Mouse (Mus musculus): Measurements from ENCODE around the gene Tex36. TPM values are rescaled to one million over a fixed set of nuclear protein-coding genes. Genes with fewer than 3 reads are reported as not detected.

Tex36 gene
- polyA plus RNA-seq, 1 experiment from 2014 or later: not detected

GRCm38 (mm10) chr7:133545631-133546030 lies 56.3 kb downstream of the Tex36 start:
- no peak overlapping the region for H3K27ac ChIP-seq
- ATAC-seq: no peak
- H3K4me1 ChIP-seq: no peaks in the 10 kb centered on the region
- H3K27me3 ChIP-seq: no peaks in the 10 kb centered on the region
- H3K9ac ChIP-seq: no peak overlapping the region
- no peaks in the 10 kb centered on the region for H3K36me3 ChIP-seq (ENCODE audit: poor library complexity, severe bottlenecking)
- no peak overlapping the region for H3K4me3 ChIP-seq
- WGBS: 71% methylated on average over 3 of the region's 3 CpGs
- 0 out of 2 replicates have a peak, but pooled peaks cover 5% of the 10 kb centered on the region for H3K9me3 ChIP-seq (replicated peaks)
- no peak overlapping the region for H3K4me2 ChIP-seq

DNA sequence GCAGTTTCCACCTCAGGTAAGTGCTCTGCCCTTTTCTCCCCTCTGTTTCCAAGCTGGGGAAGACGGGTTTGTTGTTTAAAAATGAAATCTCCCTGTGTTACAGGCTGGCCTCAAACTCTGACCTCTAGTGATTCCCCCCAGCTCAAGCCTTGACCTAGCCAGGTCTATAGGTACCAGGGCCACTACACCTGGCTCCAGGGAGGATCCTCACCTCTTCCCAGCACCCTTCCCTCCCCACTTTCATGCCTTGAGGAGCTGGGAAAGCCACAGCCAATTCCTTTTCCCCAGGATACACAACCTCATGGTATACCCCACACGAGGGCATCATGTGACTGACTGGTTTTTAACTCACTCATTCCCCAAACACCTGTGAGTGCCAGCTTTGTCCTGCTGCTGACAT lies 57.0 kb downstream of the Tex36 start:
- 66% methylated on average over 2 of the region's 2 CpGs for WGBS
- Histone ChIP-seq H3K4me3 (no peak overlapping the region), H3K36me3 (ENCODE audit: poor library complexity, severe bottlenecking) (no peaks in the 10 kb centered on the region)

GRCm38 (mm10) chr7:133543131-133543530 lies 58.8 kb downstream of the Tex36 start:
- Histone ChIP-seq H3K27ac (no peak overlapping the region), H3K4me3 (no peak overlapping the region), H3K36me3 (ENCODE audit: poor library complexity, severe bottlenecking) (no peaks in the 10 kb centered on the region), H3K27me3 (no peaks in the 10 kb centered on the region), H3K9ac (no peak overlapping the region), H3K4me2 (no peak overlapping the region), H3K4me1 (no peaks in the 10 kb centered on the region), H3K9me3 (replicated peaks) (0 out of 2 replicates have a peak, but pooled peaks cover 5% of the 10 kb centered on the region)
- 93% methylated on average over 4 of the region's 4 CpGs for WGBS
- no peak for ATAC-seq

More for the DNA sequence above, 57.0 kb downstream of the Tex36 start:
- no peak for ATAC-seq
- Histone ChIP-seq H3K9ac (no peak overlapping the region), H3K27ac (no peak overlapping the region), H3K27me3 (no peaks in the 10 kb centered on the region), H3K4me1 (no peaks in the 10 kb centered on the region), H3K9me3 (replicated peaks) (0 out of 2 replicates have a peak, but pooled peaks cover 5% of the 10 kb centered on the region), H3K4me2 (no peak overlapping the region)

GRCm38 (mm10) chr7:133537366-133537765 lies 64.6 kb downstream of the Tex36 start:
- Histone ChIP-seq H3K9ac (no peak overlapping the region), H3K9me3 (replicated peaks) (no peaks in the 10 kb centered on the region), H3K4me2 (no peak overlapping the region), H3K36me3 (ENCODE audit: poor library complexity, severe bottlenecking) (no peaks in the 10 kb centered on the region), H3K4me3 (no peak overlapping the region), H3K4me1 (no peaks in the 10 kb centered on the region), H3K27ac (no peak overlapping the region), H3K27me3 (no peaks in the 10 kb centered on the region)
- no peak for ATAC-seq
- WGBS: 66% methylated on average over 4 of the region's 4 CpGs

Other genes with a start within 250 kb of the Tex36 start
- 22.4 and 25.3 TPM in 2 replicates for gene Edrf1, start 35.4 kb upstream of the Tex36 start, polyA plus RNA-seq (2015; fragmentation: Nextera tagmentation; extraction: Ambion mirVana)
- gene Mmp21, start 77.9 kb upstream of the Tex36 start, polyA plus RNA-seq (2015; fragmentation: Nextera tagmentation; extraction: Ambion mirVana): 0.23 TPM in 1 of 2 replicates, not detected in the other
- gene Bccip, start 107.2 kb upstream of the Tex36 start, polyA plus RNA-seq (2015; fragmentation: Nextera tagmentation; extraction: Ambion mirVana): 139 and 149 TPM in 2 replicates
- 46.2 and 48.7 TPM in 2 replicates for gene Uros, start 107.9 kb upstream of the Tex36 start, polyA plus RNA-seq (2015; fragmentation: Nextera tagmentation; extraction: Ambion mirVana)
- 1.8 and 2.9 TPM in 2 replicates for gene Fank1, start 174.7 kb upstream of the Tex36 start, polyA plus RNA-seq (2015; fragmentation: Nextera tagmentation; extraction: Ambion mirVana)
- 45.7 and 52.3 TPM in 2 replicates for gene Dhx32, start 180.6 kb upstream of the Tex36 start, polyA plus RNA-seq (2015; fragmentation: Nextera tagmentation; extraction: Ambion mirVana)